In genomic region chr10:76447406-76448229, GRCm38 (mm10) we compare ENCODE assay signal across 17 mouse cellular contexts. TPM values are rescaled to one million over a fixed set of nuclear protein-coding genes. Genes with fewer than 3 reads are reported as not detected.
A peak's percentile ranks its signal among the peaks of the same experiment; 100 is the strongest.
DNase-seq lines count a peak whose midpoint lies in the region; ATAC-seq and TF ChIP-seq lines count a peak whose summit lies in the region.
"Had no signal": no experiment of that assay in that cellular context is flagged by ENCODE, and none has a peak within 500 bp of the region (broad histone marks: within the 10 kb centered on the region; RNA-seq: fewer than 3 reads in every experiment).

No protein-coding gene starts in this region.

- peak; percentile 56; the same call in 1 of the 2 replicates for TF ChIP-seq POLR2A in lung, adult 2 months (IDR thresholded peaks at IDR 0.05; ENCODE audit: borderline replicate concordance, extremely low read depth, low read depth, low read length)

- ATAC-seq in megakaryocyte progenitor cell, adult 5-6 weeks (replicated peaks; ENCODE audit: poor library complexity) = no peak
- ATAC-seq in megakaryocyte, adult 5-6 weeks (ENCODE audit: poor library complexity, severe bottlenecking) = no peak

- peaks cover 17% of the 10 kb centered on the region for H3K4me1 ChIP-seq in lung, adult 2 months (ENCODE audit: control insufficient read depth, insufficient read depth, low read length)

- TF ChIP-seq CTCF in lung, adult 2 months (IDR thresholded peaks at IDR 0.05; ENCODE audit: insufficient read depth, low read length) = no peak

- no peak overlapping the region for H3K4me3 ChIP-seq in lung, adult 2 months (replicated peaks; ENCODE audit: extremely low read depth, low read depth, low read length)
- H3K4me3 ChIP-seq: midbrain, embryonic 10.5 days; neural tube, embryonic 15.5 days had no signal

- WGBS in lung, adult 2 months = 50% methylated on average over 15 of the region's 15 CpGs

- peak; percentile 17 for DNase-seq in adrenal gland, postnatal 10 days
- no peak for DNase-seq in adrenal gland, adult 8-10 months
- DNase-seq in urinary bladder, postnatal 14 days (ENCODE audit: low spot score) = peak; percentile 10
- DNase-seq in urinary bladder, postnatal 25 days (ENCODE audit: low spot score) = no peak
- peak; percentile 70 for DNase-seq in lung, adult 2 months
- DNase-seq in c-Kit-positive CD71-positive TER-119-positive erythroid progenitor cells, embryonic 14.5 days (ENCODE audit: low spot score) = no peak
- DNase-seq: adrenal gland, adult 2 months; cerebellum, adult 2 months; kidney, postnatal 10 days had no signal

RNA-seq across cellular contexts. Expression of gene 2610028H24Rik, which starts 1.3 kb away (rescaled TPM):
- total RNA-seq in adrenal gland, postnatal 10 days (2021) = not detected
- not detected for total RNA-seq in adrenal gland, adult 8-10 months (2022)
- polyA plus RNA-seq in lung, adult 2 months (2012; rRNA removed) = 36.0 and 44.3 TPM in 2 replicates
- total RNA-seq in megakaryocyte progenitor cell, adult 5-6 weeks (2015) = not detected in 2 replicates
- not detected in 2 replicates for total RNA-seq in megakaryocyte progenitor cell, adult 5-6 weeks (2017)
- not detected in 2 replicates for total RNA-seq in megakaryocyte, adult 5-6 weeks (2015)
- not detected in 2 replicates for total RNA-seq in megakaryocyte, adult 5-6 weeks (2017)
- total RNA-seq: adrenal gland, adult 2 months; hematopoietic stem cell, adult 5-6 weeks; left cerebral cortex, postnatal 10 days had no signal
- polyA plus RNA-seq: adrenal gland, adult 2 months; cerebellum, adult 2 months; G1E; midbrain, embryonic 10.5 days; neural tube, embryonic 15.5 days; urinary bladder, adult 2 months had no signal

RNA-seq across cellular contexts. Expression of gene Pcnt, which starts 5.0 kb away (rescaled TPM):
- total RNA-seq in adrenal gland, postnatal 10 days (2021) = 10 to 100 TPM; 14.5 to 21.6 TPM
- total RNA-seq in adrenal gland, adult 8-10 months (2022) = 10 to 100 TPM; 18.4 to 27.1 (median 20.3) TPM
- polyA plus RNA-seq in lung, adult 2 months (2012; rRNA removed) = 35.6 and 38.0 TPM in 2 replicates
- 35.8 and 40.5 TPM in 2 replicates for total RNA-seq in megakaryocyte progenitor cell, adult 5-6 weeks (2015)
- total RNA-seq in megakaryocyte progenitor cell, adult 5-6 weeks (2017) = 57.7 and 64.8 TPM in 2 replicates
- 24.2 and 27.3 TPM in 2 replicates for total RNA-seq in megakaryocyte, adult 5-6 weeks (2015)
- total RNA-seq in megakaryocyte, adult 5-6 weeks (2017) = 44.1 and 53.4 TPM in 2 replicates

RNA-seq across cellular contexts. Expression of gene AC141477.1, which starts 7.4 kb away (rescaled TPM):
- 1 to 10 TPM in 1 of 2 experiments, not detected in 1; 3.4 TPM for total RNA-seq in adrenal gland, postnatal 10 days (2021)
- 1 to 10 TPM in 1 of 4 experiments, not detected in 3; 3.1 TPM for total RNA-seq in adrenal gland, adult 8-10 months (2022)
- not detected in 2 replicates for polyA plus RNA-seq in lung, adult 2 months (2012; rRNA removed)
- not detected in 2 replicates for total RNA-seq in megakaryocyte progenitor cell, adult 5-6 weeks (2015)
- 20.5 and 61.6 TPM in 2 replicates for total RNA-seq in megakaryocyte progenitor cell, adult 5-6 weeks (2017)
- total RNA-seq in megakaryocyte, adult 5-6 weeks (2015) = not detected in 2 replicates
- 10.4 TPM in 1 of 2 replicates, not detected in the other for total RNA-seq in megakaryocyte, adult 5-6 weeks (2017)
- total RNA-seq: adrenal gland, adult 2 months; hematopoietic stem cell, adult 5-6 weeks; left cerebral cortex, postnatal 10 days had no signal
- polyA plus RNA-seq: adrenal gland, adult 2 months; cerebellum, adult 2 months; G1E; midbrain, embryonic 10.5 days; neural tube, embryonic 15.5 days; urinary bladder, adult 2 months had no signal

RNA-seq across cellular contexts. Expression of gene Mcm3ap, which starts 21.1 kb away (rescaled TPM):
- 10 to 100 TPM; 24.8 to 33.0 TPM for total RNA-seq in adrenal gland, postnatal 10 days (2021)
- 10 to 100 TPM; 32.2 to 46.7 (median 40.8) TPM for total RNA-seq in adrenal gland, adult 8-10 months (2022)
- 17.6 and 21.0 TPM in 2 replicates for polyA plus RNA-seq in lung, adult 2 months (2012; rRNA removed)
- 84.5 and 91.4 TPM in 2 replicates for total RNA-seq in megakaryocyte progenitor cell, adult 5-6 weeks (2015)
- total RNA-seq in megakaryocyte progenitor cell, adult 5-6 weeks (2017) = 68.3 and 85.3 TPM in 2 replicates
- 41.9 and 51.0 TPM in 2 replicates for total RNA-seq in megakaryocyte, adult 5-6 weeks (2015)
- total RNA-seq in megakaryocyte, adult 5-6 weeks (2017) = 51.5 and 56.8 TPM in 2 replicates

RNA-seq across cellular contexts. Expression of gene Ybey, which starts 21.3 kb away (rescaled TPM):
- total RNA-seq in adrenal gland, postnatal 10 days (2021) = 1 to 10 TPM; 3.0 to 3.7 TPM
- 1 to 10 TPM; 2.9 to 5.0 (median 3.1) TPM for total RNA-seq in adrenal gland, adult 8-10 months (2022)
- polyA plus RNA-seq in lung, adult 2 months (2012; rRNA removed) = 2.0 and 2.5 TPM in 2 replicates
- 2.1 and 2.3 TPM in 2 replicates for total RNA-seq in megakaryocyte progenitor cell, adult 5-6 weeks (2015)
- 3.8 and 4.2 TPM in 2 replicates for total RNA-seq in megakaryocyte progenitor cell, adult 5-6 weeks (2017)
- total RNA-seq in megakaryocyte, adult 5-6 weeks (2015) = 0.96 and 1.6 TPM in 2 replicates
- total RNA-seq in megakaryocyte, adult 5-6 weeks (2017) = 3.6 and 4.2 TPM in 2 replicates

Comparison
In these comparisons a context has a peak if more than half of its experiments do, and no peak if none do; other contexts are left out.
1. DNase-seq: peak in adrenal gland, postnatal 10 days (single experiment), urinary bladder, postnatal 14 days (single experiment) and lung, adult 2 months (single experiment); none in adrenal gland, adult 8-10 months (single experiment), urinary bladder, postnatal 25 days (single experiment) and c-Kit-positive CD71-positive TER-119-positive erythroid progenitor cells, embryonic 14.5 days (single experiment).